Mouse (Mus musculus) small intestine, adult 10 weeks (tissue): ENCODE results near the gene Trim42. TPM values are rescaled to one million over a fixed set of nuclear protein-coding genes. Genes with fewer than 3 reads are reported as not detected.

Experiments
- polyA plus RNA-seq: library from polyadenylated mRNA; stranded (reverse); fragments of 350-450 nt; fragmentation: Illumina TruSeq; extraction: RNeasy Lipid Tissue Mini Kit (QIAGEN cat#74804); gene quantifications from one replicate; pipeline ENCODE4 v1.2.3, GENCODE M21; 2014; ENCODE audit warnings: low replicate concordance

Gene Trim42
- not detected for polyA plus RNA-seq

DNA sequence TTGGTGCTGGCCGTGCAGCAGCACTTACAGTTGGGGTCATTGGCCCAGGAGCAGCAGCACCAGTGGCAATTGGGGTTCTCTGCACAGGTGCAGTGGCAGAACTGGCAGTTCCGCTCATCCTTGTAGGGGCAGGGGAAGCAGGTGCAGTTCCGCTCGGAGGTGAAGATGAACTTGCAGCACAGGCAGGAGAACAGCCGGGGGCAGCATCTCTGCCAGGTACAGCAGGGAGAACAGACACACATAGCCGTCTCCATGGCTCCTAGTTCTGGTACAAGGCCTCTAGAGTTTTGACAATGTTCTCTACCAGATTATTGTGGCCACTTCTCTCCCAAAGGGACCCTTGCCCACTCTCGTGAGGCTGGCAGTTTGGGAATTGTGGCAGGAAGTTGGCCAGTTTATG, at the start of gene Trim42:
Trim42 (minus strand) TSS at position 368 of the 400 bp plus-strand sequence.

